Mouse (Mus musculus): Measurements from ENCODE around the gene Vmn2r29. TPM values are rescaled to one million over a fixed set of nuclear protein-coding genes. Genes with fewer than 3 reads are reported as not detected.

Vmn2r29 gene
- 0.37 to 0.48 TPM in 2 of 4 replicates, not detected in the others for total RNA-seq (2023)

GRCm38 (mm10) chr7:7247228-7247627 is at the start of gene Vmn2r29:
Vmn2r29 (minus strand) TSS chr7:7247328.

GRCm38 (mm10) chr7:7277966-7278567 is 30.9 kb upstream of the Vmn2r29 start, which contains the start of gene Gm45844:
Gm45844 (minus strand) TSS chr7:7278289.

GRCm38 (mm10) chr7:7209313-7210151 is 37.6 kb downstream of the Vmn2r29 start, which contains the start of gene Zfp772:
Zfp772 (minus strand) TSS chr7:7209998.

Other genes starting within 250 kb of the Vmn2r29 start
- 21.6 to 25.5 TPM (median 24.5 TPM) in 4 replicates for gene Zfp954, start 125.8 kb downstream of the Vmn2r29 start, total RNA-seq (2023)
- gene Zfp773, start 110.6 kb downstream of the Vmn2r29 start, total RNA-seq (2023) = 1.2 to 2.5 TPM (median 1.6 TPM) in 4 replicates
- 2.1 to 2.6 TPM (median 2.2 TPM) in 4 replicates for gene Zfp418, start 76.0 kb downstream of the Vmn2r29 start, total RNA-seq (2023)
- gene Zfp772, start 37.3 kb downstream of the Vmn2r29 start, total RNA-seq (2023) = 1.0 to 3.4 TPM (median 2.3 TPM) in 4 replicates
- gene Gm45844, start 31.0 kb upstream of the Vmn2r29 start, total RNA-seq (2023) = 0.50 to 2.0 TPM (median 0.68 TPM) in 4 replicates
- gene Clcn4, start 53.5 kb upstream of the Vmn2r29 start, total RNA-seq (2023) = 43.6 to 50.1 TPM (median 46.1 TPM) in 4 replicates
- not detected in 4 replicates for gene Vmn2r30, start 90.3 kb upstream of the Vmn2r29 start, total RNA-seq (2023)
- gene Gm45783, start 127.2 kb upstream of the Vmn2r29 start, total RNA-seq (2023) = not detected in 4 replicates
- gene Vmn2r31, start 152.4 kb upstream of the Vmn2r29 start, total RNA-seq (2023) = not detected in 4 replicates
- gene Vmn2r32, start 232.7 kb upstream of the Vmn2r29 start, total RNA-seq (2023) = not detected in 4 replicates

Data from B cell, adult 62 days (primary cell).